Mouse (Mus musculus): ENCODE data around the gene Ccdc92b. TPM values are rescaled to one million over a fixed set of nuclear protein-coding genes. Genes with fewer than 3 reads are reported as not detected.

The Ccdc92b gene
- total and polyA plus RNA-seq, 2 experiments: 0.06 to 0.09 TPM

- TF ChIP-seq CTCF (IDR thresholded peaks at IDR 0.05; ENCODE audit: low read depth, low read length): no peak
- TF ChIP-seq POLR2A (IDR thresholded peaks at IDR 0.05; ENCODE audit: extremely low read depth, insufficient read depth, low read length): no peak
- no peak for DNase-seq (ENCODE audit: extremely low read depth, low read depth, low spot score)
- H3K27me3 ChIP-seq (ENCODE audit: control insufficient read depth, insufficient read depth, low read length): no peaks in the 10 kb centered on the region
- H3K79me2 ChIP-seq (ENCODE audit: control insufficient read depth, insufficient read depth, low read length): peaks cover 3% of the 10 kb centered on the region; the same call in 1 of the 2 replicates
- H3K4me3 ChIP-seq (ENCODE audit: insufficient read depth, low read depth, low read length): no peak overlapping the region
- no peak overlapping the region for H3K9ac ChIP-seq (ENCODE audit: low read depth, low read length)
- no peaks in the 10 kb centered on the region for H3K4me1 ChIP-seq (ENCODE audit: control insufficient read depth, insufficient read depth, low read length)
- no peak overlapping the region for H3K27ac ChIP-seq (replicated peaks; ENCODE audit: insufficient read depth, low read depth, low read length)
- peaks cover 59% of the 10 kb centered on the region for H3K36me3 ChIP-seq (ENCODE audit: control insufficient read depth, insufficient read depth, low read length)
- WGBS: 84% methylated on average over 6 of the region's 6 CpGs
These were observed 42.8 kb downstream of the Ccdc92b start for GRCm38 (mm10) chr11:74662221-74662620.

- Histone ChIP-seq H3K27ac (replicated peaks; ENCODE audit: insufficient read depth, low read depth, low read length) (no peak overlapping the region), H3K27me3 (ENCODE audit: control insufficient read depth, insufficient read depth, low read length) (no peaks in the 10 kb centered on the region), H3K9ac (ENCODE audit: low read depth, low read length) (no peak overlapping the region), H3K36me3 (ENCODE audit: control insufficient read depth, insufficient read depth, low read length) (peaks cover 47% of the 10 kb centered on the region; the same call in 1 of the 2 replicates), H3K79me2 (ENCODE audit: control insufficient read depth, insufficient read depth, low read length) (no peaks in the 10 kb centered on the region), H3K4me3 (ENCODE audit: insufficient read depth, low read depth, low read length) (no peak overlapping the region), H3K4me1 (ENCODE audit: control insufficient read depth, insufficient read depth, low read length) (no peaks in the 10 kb centered on the region)
- DNase-seq (ENCODE audit: extremely low read depth, low read depth, low spot score): no peak
- 64% methylated on average over 3 of the region's 3 CpGs for WGBS
- TF ChIP-seq CTCF (IDR thresholded peaks at IDR 0.05; ENCODE audit: low read depth, low read length): no peak
- no peak for TF ChIP-seq POLR2A (IDR thresholded peaks at IDR 0.05; ENCODE audit: extremely low read depth, insufficient read depth, low read length)
These were observed 44.9 kb downstream of the Ccdc92b start for GRCm38 (mm10) chr11:74664279-74664678.

- no peak for DNase-seq (ENCODE audit: extremely low read depth, low read depth, low spot score)
- H3K4me1 ChIP-seq (ENCODE audit: control insufficient read depth, insufficient read depth, low read length): no peaks in the 10 kb centered on the region
- H3K79me2 ChIP-seq (ENCODE audit: control insufficient read depth, insufficient read depth, low read length): no peaks in the 10 kb centered on the region
- no peak overlapping the region for H3K4me3 ChIP-seq (ENCODE audit: insufficient read depth, low read depth, low read length)
- H3K36me3 ChIP-seq (ENCODE audit: control insufficient read depth, insufficient read depth, low read length): peaks cover 45% of the 10 kb centered on the region; the same call in 1 of the 2 replicates
- H3K27me3 ChIP-seq (ENCODE audit: control insufficient read depth, insufficient read depth, low read length): no peaks in the 10 kb centered on the region
- 93% methylated on average over 8 of the region's 8 CpGs for WGBS
- no peak overlapping the region for H3K9ac ChIP-seq (ENCODE audit: low read depth, low read length)
- TF ChIP-seq CTCF (IDR thresholded peaks at IDR 0.05; ENCODE audit: low read depth, low read length) (no peak), POLR2A (IDR thresholded peaks at IDR 0.05; ENCODE audit: extremely low read depth, insufficient read depth, low read length) (no peak)
- no peak overlapping the region for H3K27ac ChIP-seq (replicated peaks; ENCODE audit: insufficient read depth, low read depth, low read length)
These were observed 45.5 kb downstream of the Ccdc92b start for GRCm38 (mm10) chr11:74664906-74665305.

GRCm38 (mm10) chr11:74665631-74666283 is 46.4 kb downstream of the Ccdc92b start:
- no peak overlapping the region for H3K4me3 ChIP-seq (ENCODE audit: insufficient read depth, low read depth, low read length)
- peaks cover 42% of the 10 kb centered on the region; the same call in 1 of the 2 replicates for H3K36me3 ChIP-seq (ENCODE audit: control insufficient read depth, insufficient read depth, low read length)
- H3K4me1 ChIP-seq (ENCODE audit: control insufficient read depth, insufficient read depth, low read length): no peaks in the 10 kb centered on the region
- WGBS: 91% methylated on average over 17 of the region's 17 CpGs
- H3K9ac ChIP-seq (ENCODE audit: low read depth, low read length): no peak overlapping the region
- no peaks in the 10 kb centered on the region for H3K79me2 ChIP-seq (ENCODE audit: control insufficient read depth, insufficient read depth, low read length)
- no peaks in the 10 kb centered on the region for H3K27me3 ChIP-seq (ENCODE audit: control insufficient read depth, insufficient read depth, low read length)
- no peak for DNase-seq (ENCODE audit: extremely low read depth, low read depth, low spot score)
- TF ChIP-seq CTCF (IDR thresholded peaks at IDR 0.05; ENCODE audit: low read depth, low read length) (no peak), POLR2A (IDR thresholded peaks at IDR 0.05; ENCODE audit: extremely low read depth, insufficient read depth, low read length) (no peak)
- no peak overlapping the region for H3K27ac ChIP-seq (replicated peaks; ENCODE audit: insufficient read depth, low read depth, low read length)

GRCm38 (mm10) chr11:74666284-74666652 is 46.9 kb downstream of the Ccdc92b start:
- WGBS: 89% methylated on average over 5 of the region's 5 CpGs
- no peaks in the 10 kb centered on the region for H3K27me3 ChIP-seq (ENCODE audit: control insufficient read depth, insufficient read depth, low read length)
- DNase-seq (ENCODE audit: extremely low read depth, low read depth, low spot score): no peak
- TF ChIP-seq POLR2A (IDR thresholded peaks at IDR 0.05; ENCODE audit: extremely low read depth, insufficient read depth, low read length) (no peak), CTCF (IDR thresholded peaks at IDR 0.05; ENCODE audit: low read depth, low read length) (no peak)
- peaks cover 39% of the 10 kb centered on the region; the same call in 1 of the 2 replicates for H3K36me3 ChIP-seq (ENCODE audit: control insufficient read depth, insufficient read depth, low read length)
- no peaks in the 10 kb centered on the region for H3K79me2 ChIP-seq (ENCODE audit: control insufficient read depth, insufficient read depth, low read length)
- no peaks in the 10 kb centered on the region for H3K4me1 ChIP-seq (ENCODE audit: control insufficient read depth, insufficient read depth, low read length)
- H3K4me3 ChIP-seq (ENCODE audit: insufficient read depth, low read depth, low read length): no peak overlapping the region
- no peak overlapping the region for H3K9ac ChIP-seq (ENCODE audit: low read depth, low read length)
- no peak overlapping the region for H3K27ac ChIP-seq (replicated peaks; ENCODE audit: insufficient read depth, low read depth, low read length)

All from liver, adult 2 months (tissue).